Mouse (Mus musculus) forebrain, embryonic 16.5 days (tissue): ENCODE data around the gene Sfxn5. TPM values are rescaled to one million over a fixed set of nuclear protein-coding genes. Genes with fewer than 3 reads are reported as not detected.

Experiments
- ATAC-seq: fragments of 200-750 bp; cut with Nextera tagmentation; 2 replicates; pipeline ENCODE4 v1.8.0; 2017; ENCODE audit warnings: mild to moderate bottlenecking, moderate library complexity
- H3K27ac ChIP-seq: fragments of 300-500 bp; sonication (generic); 2 replicates; pipeline ENCODE4 v1.5.1; 2014; ENCODE audit warnings: low read length, control low read depth
- H3K27me3 ChIP-seq: fragments of 300-500 bp; sonication (generic); replicated peaks from 2 replicates; pipeline ENCODE4 v1.6.1; 2014; ENCODE audit warnings: low read length; ENCODE audit not compliant: control insufficient read depth, insufficient read depth
- H3K36me3 ChIP-seq: fragments of 300-500 bp; sonication (generic); 2 replicates; pipeline ENCODE4 v1.6.1; 2014; ENCODE audit not compliant: control insufficient read depth, insufficient read depth
- H3K4me1 ChIP-seq: fragments of 300-500 bp; sonication (generic); replicated peaks from 2 replicates; pipeline ENCODE4 v1.6.1; 2014; ENCODE audit warnings: low read length; ENCODE audit not compliant: control insufficient read depth, insufficient read depth
- H3K4me2 ChIP-seq: fragments of 300-500 bp; sonication (generic); 2 replicates; pipeline ENCODE4 v1.6.1; 2014; ENCODE audit warnings: mild to moderate bottlenecking, low read length, control low read depth
- H3K4me3 ChIP-seq: fragments of 300-500 bp; sonication (generic); replicated peaks from 2 replicates; pipeline ENCODE4 v1.5.1; 2014; ENCODE audit warnings: mild to moderate bottlenecking, low read length, control low read depth
- H3K9ac ChIP-seq: fragments of 300-500 bp; sonication (generic); replicated peaks from 2 replicates; pipeline ENCODE4 v1.6.1; 2014; ENCODE audit warnings: low read depth, low read length, control low read depth
- H3K9me3 ChIP-seq: fragments of 300-500 bp; sonication (generic); 2 replicates; pipeline ENCODE4 v1.6.1; 2016; ENCODE audit warnings: low read length; ENCODE audit not compliant: control insufficient read depth
- WGBS: fragments of 180-500 bp; shearing (Covaris S2); extraction: QIAGEN DNeasy Blood & Tissue Kit; methylation state at CpG from one replicate; pipeline ENCODE4 v1.1.7; 2014; 5-methylcytosine and 5-hydroxymethylcytosine counted together
- polyA plus RNA-seq: library from polyadenylated mRNA; unstranded; fragments of >200 nt; fragmentation: Nextera tagmentation; extraction: Ambion mirVana; gene quantifications from 2 replicates; pipeline ENCODE4 v1.2.1, GENCODE M21; 2015

The Sfxn5 gene
- polyA plus RNA-seq, 1 experiment from 2014 or later: 27.1 TPM

GRCm38 (mm10) chr6:85306375-85306774 lies 26.8 kb downstream of the Sfxn5 start:
- Histone ChIP-seq H3K4me2 (no peak overlapping the region), H3K36me3 (no peaks in the 10 kb centered on the region), H3K4me1 (peaks cover 12% of the 10 kb centered on the region), H3K27ac (no peak overlapping the region), H3K9me3 (no peaks in the 10 kb centered on the region), H3K27me3 (no peaks in the 10 kb centered on the region), H3K4me3 (no peak overlapping the region), H3K9ac (no peak overlapping the region)
- ATAC-seq: no peak
- 93% methylated on average over 3 of the region's 3 CpGs for WGBS

GRCm38 (mm10) chr6:85305826-85306225 lies 27.4 kb downstream of the Sfxn5 start:
- H3K36me3 ChIP-seq: no peaks in the 10 kb centered on the region
- H3K9ac ChIP-seq: no peak overlapping the region
- no peaks in the 10 kb centered on the region for H3K9me3 ChIP-seq
- H3K4me1 ChIP-seq: peaks cover 12% of the 10 kb centered on the region
- H3K4me3 ChIP-seq: no peak overlapping the region
- no peak for ATAC-seq
- no peak overlapping the region for H3K4me2 ChIP-seq
- H3K27ac ChIP-seq: no peak overlapping the region
- H3K27me3 ChIP-seq: no peaks in the 10 kb centered on the region

GRCm38 (mm10) chr6:85304966-85305365 lies 28.3 kb downstream of the Sfxn5 start:
- H3K27ac ChIP-seq: no peak overlapping the region
- H3K4me2 ChIP-seq: no peak overlapping the region
- ATAC-seq: no peak
- peaks cover 12% of the 10 kb centered on the region for H3K4me1 ChIP-seq
- no peak overlapping the region for H3K4me3 ChIP-seq
- H3K9me3 ChIP-seq: no peaks in the 10 kb centered on the region
- WGBS: 33% methylated on average over 5 of the region's 5 CpGs
- no peaks in the 10 kb centered on the region for H3K27me3 ChIP-seq
- H3K36me3 ChIP-seq: no peaks in the 10 kb centered on the region
- H3K9ac ChIP-seq: no peak overlapping the region

GRCm38 (mm10) chr6:85302326-85303055 lies 30.7 kb downstream of the Sfxn5 start:
- WGBS: 18% methylated on average over 3 of the region's 3 CpGs
- H3K4me2 ChIP-seq: no peak overlapping the region

GRCm38 (mm10) chr6:85295384-85296167 lies 37.6 kb downstream of the Sfxn5 start:
- Histone ChIP-seq H3K4me1 (peaks cover 20% of the 10 kb centered on the region), H3K36me3 (no peaks in the 10 kb centered on the region), H3K4me3 (no peak overlapping the region), H3K27me3 (no peaks in the 10 kb centered on the region), H3K9me3 (no peaks in the 10 kb centered on the region), H3K27ac (peak overlapping the region; percentile 59), H3K4me2 (no peak overlapping the region), H3K9ac (no peak overlapping the region; the same call in 1 of the 2 replicates)
- ATAC-seq: peak; percentile 68
- WGBS: 50% methylated on average over 7 of the region's 7 CpGs

More at GRCm38 (mm10) chr6:85302326-85303055, 30.7 kb downstream of the Sfxn5 start:
- Histone ChIP-seq H3K4me1 (peaks cover 12% of the 10 kb centered on the region), H3K27me3 (no peaks in the 10 kb centered on the region), H3K27ac (peak overlapping the region; percentile 76), H3K9me3 (no peaks in the 10 kb centered on the region), H3K9ac (no peak overlapping the region), H3K36me3 (no peaks in the 10 kb centered on the region), H3K4me3 (no peak overlapping the region)
- peak; percentile 86 for ATAC-seq

GRCm38 (mm10) chr6:85294004-85294379 lies 39.2 kb downstream of the Sfxn5 start:
- H3K36me3 ChIP-seq: no peaks in the 10 kb centered on the region
- no peak overlapping the region for H3K4me3 ChIP-seq
- H3K4me1 ChIP-seq: peaks cover 20% of the 10 kb centered on the region
- no peak overlapping the region for H3K9ac ChIP-seq
- ATAC-seq: no peak; the same call in 1 of the 2 replicates
- H3K27me3 ChIP-seq: no peaks in the 10 kb centered on the region
- no peak overlapping the region for H3K4me2 ChIP-seq
- H3K9me3 ChIP-seq: no peaks in the 10 kb centered on the region
- H3K27ac ChIP-seq: peak overlapping the region; percentile 60
- WGBS: 16% methylated on average over 5 of the region's 5 CpGs

- ATAC-seq: peak; percentile 77
- Histone ChIP-seq H3K4me1 (peaks cover 20% of the 10 kb centered on the region), H3K27me3 (no peaks in the 10 kb centered on the region), H3K9me3 (no peaks in the 10 kb centered on the region), H3K9ac (no peak overlapping the region), H3K36me3 (no peaks in the 10 kb centered on the region), H3K4me3 (no peak overlapping the region), H3K4me2 (no peak overlapping the region), H3K27ac (peak overlapping the region; percentile 60)
- WGBS: 39% methylated on average over 10 of the region's 10 CpGs
Observed at GRCm38 (mm10) chr6:85293255-85294003, 39.8 kb downstream of the Sfxn5 start.

GRCm38 (mm10) chr6:85290869-85291824 lies 42.1 kb downstream of the Sfxn5 start:
- ATAC-seq: no peak
- no peaks in the 10 kb centered on the region for H3K36me3 ChIP-seq
- H3K9me3 ChIP-seq: no peaks in the 10 kb centered on the region
- H3K4me2 ChIP-seq: no peak overlapping the region
- WGBS: 90% methylated on average over 16 of the region's 16 CpGs
- H3K27me3 ChIP-seq: no peaks in the 10 kb centered on the region
- H3K9ac ChIP-seq: no peak overlapping the region
- H3K4me3 ChIP-seq: no peak overlapping the region
- H3K27ac ChIP-seq: no peak overlapping the region
- H3K4me1 ChIP-seq: peaks cover 29% of the 10 kb centered on the region
